9 mouse cellular contexts compared by ENCODE assay signal in genomic region chr13:81352296-81352695, GRCm38 (mm10).
DNase-seq lines count a peak whose midpoint lies in the region; ATAC-seq and TF ChIP-seq lines count a peak whose summit lies in the region.
"Had no signal": no experiment of that assay in that cellular context is flagged by ENCODE, and none has a peak within 500 bp of the region (broad histone marks: within the 10 kb centered on the region; RNA-seq: fewer than 3 reads in every experiment).

No protein-coding gene starts in this region.

- 6% methylated on average over 11 of the region's 11 CpGs for WGBS in thymus, adult 2 months
- 53% methylated on average over 11 of the region's 11 CpGs for WGBS in heart, embryonic 15.5 days
- WGBS in liver, embryonic 13.5 days (ENCODE audit: insufficient replicate concordance) = 42% methylated on average over 11 of the region's 11 CpGs
- WGBS in stomach, postnatal 0 days = 46% methylated on average over 11 of the region's 11 CpGs
- 86% methylated on average over 11 of the region's 11 CpGs for WGBS in hindbrain, embryonic 11.5 days
- 73% methylated on average over 11 of the region's 11 CpGs for WGBS in forebrain, embryonic 15.5 days

- no peak overlapping the region for H3K4me3 ChIP-seq in thymus, adult 2 months (ENCODE audit: control insufficient read depth, insufficient read depth, low read length)
- H3K4me3 ChIP-seq in heart, embryonic 15.5 days = no peak overlapping the region
- no peak overlapping the region for H3K4me3 ChIP-seq in liver, embryonic 13.5 days (replicated peaks)
- no peak overlapping the region for H3K4me3 ChIP-seq in stomach, postnatal 0 days (ENCODE audit: low read depth, low read length)
- no peak overlapping the region for H3K4me3 ChIP-seq in hindbrain, embryonic 11.5 days (ENCODE audit: low read depth, low read length)
- no peak overlapping the region for H3K4me3 ChIP-seq in forebrain, embryonic 15.5 days
- H3K4me3 ChIP-seq: myocyte had no signal

- TF ChIP-seq EP300 in stomach, postnatal 0 days (optimal IDR thresholded peaks at IDR 0.05) = no peak

- H3K4me2 ChIP-seq in heart, embryonic 15.5 days = no peak overlapping the region
- 0 out of 2 replicates have a peak overlapping the region, but pooled peaks have one; percentile 9 for H3K4me2 ChIP-seq in liver, embryonic 13.5 days
- H3K4me2 ChIP-seq in stomach, postnatal 0 days (replicated peaks; ENCODE audit: low read depth) = peak overlapping the region; percentile 55; the same call in 1 of the 2 replicates
- no peak overlapping the region for H3K4me2 ChIP-seq in hindbrain, embryonic 11.5 days (replicated peaks; ENCODE audit: low read depth, low read length)
- no peak overlapping the region for H3K4me2 ChIP-seq in forebrain, embryonic 15.5 days (replicated peaks)

- H3K27ac ChIP-seq in thymus, adult 2 months (ENCODE audit: control insufficient read depth, insufficient read depth, low read length) = no peak overlapping the region
- H3K27ac ChIP-seq in heart, embryonic 15.5 days = peak overlapping the region; percentile 73
- H3K27ac ChIP-seq in liver, embryonic 13.5 days = no peak overlapping the region
- H3K27ac ChIP-seq in stomach, postnatal 0 days (replicated peaks) = peak overlapping the region; percentile 65; the same call in 1 of the 2 replicates
- H3K27ac ChIP-seq in hindbrain, embryonic 11.5 days (ENCODE audit: low read depth, low read length) = no peak overlapping the region
- H3K27ac ChIP-seq in forebrain, embryonic 15.5 days (replicated peaks) = no peak overlapping the region

- no peak overlapping the region for H3K9ac ChIP-seq in heart, embryonic 15.5 days
- no peak overlapping the region for H3K9ac ChIP-seq in liver, embryonic 13.5 days
- no peak overlapping the region for H3K9ac ChIP-seq in stomach, postnatal 0 days (ENCODE audit: low read length)
- H3K9ac ChIP-seq in hindbrain, embryonic 11.5 days (ENCODE audit: low read depth, low read length) = no peak overlapping the region
- H3K9ac ChIP-seq in forebrain, embryonic 15.5 days (replicated peaks) = no peak overlapping the region

- H3K4me1 ChIP-seq in thymus, adult 2 months (replicated peaks; ENCODE audit: control insufficient read depth, insufficient read depth, low read length) = peaks cover 2% of the 10 kb centered on the region; the same call in 1 of the 2 replicates
- 0 out of 2 replicates have a peak, but pooled peaks cover 5% of the 10 kb centered on the region for H3K4me1 ChIP-seq in heart, embryonic 15.5 days (replicated peaks)
- H3K4me1 ChIP-seq in liver, embryonic 13.5 days (replicated peaks) = peaks cover 2% of the 10 kb centered on the region; the same call in 1 of the 2 replicates
- H3K4me1 ChIP-seq in stomach, postnatal 0 days (replicated peaks; ENCODE audit: control insufficient read depth, insufficient read depth) = no peaks in the 10 kb centered on the region
- H3K4me1 ChIP-seq in hindbrain, embryonic 11.5 days (replicated peaks; ENCODE audit: control insufficient read depth, insufficient read depth, low read length) = no peaks in the 10 kb centered on the region
- no peaks in the 10 kb centered on the region for H3K4me1 ChIP-seq in forebrain, embryonic 15.5 days

- peak; percentile 17 for DNase-seq in thymus, postnatal 0 days (ENCODE audit: low spot score)
- DNase-seq in thymus, adult 2 months = no peak
- DNase-seq in liver, embryonic 13.5 days = no peak
- no peak for DNase-seq in stomach, postnatal 0 days (ENCODE audit: low spot score)
- no peak for DNase-seq in hindbrain, embryonic 11.5 days (ENCODE audit: low spot score)
- DNase-seq in left cerebral cortex, adult 9 months (ENCODE audit: low spot score in 2 of 2) = no peak

- ATAC-seq in heart, embryonic 15.5 days (replicated peaks; ENCODE audit: insufficient number of reproducible peaks, insufficient read depth, low FRiP score, low read depth) = peak; percentile 37
- no peak for ATAC-seq in liver, embryonic 13.5 days (ENCODE audit: low read depth)
- ATAC-seq in stomach, postnatal 0 days (ENCODE audit: low FRiP score, low TSS enrichment) = peak; percentile 34; the same call in 1 of the 2 replicates
- no peak for ATAC-seq in hindbrain, embryonic 11.5 days (ENCODE audit: low FRiP score)
- ATAC-seq in forebrain, embryonic 15.5 days (replicated peaks) = no peak

- no peak for TF ChIP-seq POLR2A in thymus, adult 2 months (IDR thresholded peaks at IDR 0.05; ENCODE audit: control insufficient read depth, extremely low read depth, insufficient read depth, low read length, poor library complexity)

- TF ChIP-seq CTCF in thymus, adult 2 months (IDR thresholded peaks at IDR 0.05; ENCODE audit: borderline replicate concordance, control insufficient read depth, extremely low read depth, insufficient read depth, low read length, poor library complexity) = no peak
- TF ChIP-seq CTCF in stomach, postnatal 0 days (IDR thresholded peaks at IDR 0.05; ENCODE audit: low read depth) = peak; percentile 18; the same call in 1 of the 2 replicates

- H3K9me3 ChIP-seq in heart, embryonic 15.5 days (replicated peaks) = no peaks in the 10 kb centered on the region
- no peaks in the 10 kb centered on the region for H3K9me3 ChIP-seq in liver, embryonic 13.5 days (replicated peaks)
- H3K9me3 ChIP-seq in stomach, postnatal 0 days (ENCODE audit: control insufficient read depth, low read length) = no peaks in the 10 kb centered on the region
- H3K9me3 ChIP-seq in hindbrain, embryonic 11.5 days (ENCODE audit: control insufficient read depth, low read length) = no peaks in the 10 kb centered on the region
- H3K9me3 ChIP-seq in forebrain, embryonic 15.5 days = no peaks in the 10 kb centered on the region

- no peaks in the 10 kb centered on the region; the same call in 1 of the 2 replicates for H3K27me3 ChIP-seq in thymus, adult 2 months (ENCODE audit: control insufficient read depth, insufficient read depth, low read length)
- H3K27me3 ChIP-seq in heart, embryonic 15.5 days = no peaks in the 10 kb centered on the region
- H3K27me3 ChIP-seq in liver, embryonic 13.5 days = no peaks in the 10 kb centered on the region
- no peaks in the 10 kb centered on the region for H3K27me3 ChIP-seq in stomach, postnatal 0 days (ENCODE audit: control insufficient read depth, insufficient read depth, low read length)
- no peaks in the 10 kb centered on the region for H3K27me3 ChIP-seq in hindbrain, embryonic 11.5 days (ENCODE audit: control insufficient read depth, insufficient read depth, low read length)
- H3K27me3 ChIP-seq in forebrain, embryonic 15.5 days = no peaks in the 10 kb centered on the region

- H3K36me3 ChIP-seq in thymus, adult 2 months (ENCODE audit: control insufficient read depth, insufficient read depth, low read length) = no peaks in the 10 kb centered on the region
- H3K36me3 ChIP-seq in heart, embryonic 15.5 days = no peaks in the 10 kb centered on the region
- no peaks in the 10 kb centered on the region for H3K36me3 ChIP-seq in liver, embryonic 13.5 days
- H3K36me3 ChIP-seq in stomach, postnatal 0 days (ENCODE audit: control insufficient read depth, insufficient read depth, low read length) = no peaks in the 10 kb centered on the region
- 0 out of 2 replicates have a peak, but pooled peaks cover 3% of the 10 kb centered on the region for H3K36me3 ChIP-seq in hindbrain, embryonic 11.5 days (ENCODE audit: control insufficient read depth, insufficient read depth, low read length)
- H3K36me3 ChIP-seq in forebrain, embryonic 15.5 days = no peaks in the 10 kb centered on the region

Comparison
In these comparisons a context has a peak if more than half of its experiments do, and no peak if none do; other contexts are left out.
1. H3K27ac ChIP-seq: peak in heart, embryonic 15.5 days (single experiment) and stomach, postnatal 0 days (single experiment); none in thymus, adult 2 months (single experiment), liver, embryonic 13.5 days (single experiment), hindbrain, embryonic 11.5 days (single experiment) and forebrain, embryonic 15.5 days (single experiment).
2. ATAC-seq: peak in heart, embryonic 15.5 days (single experiment) and stomach, postnatal 0 days (single experiment); none in liver, embryonic 13.5 days (single experiment), hindbrain, embryonic 11.5 days (single experiment) and forebrain, embryonic 15.5 days (single experiment).
3. H3K4me2 ChIP-seq: peak in liver, embryonic 13.5 days (single experiment) and stomach, postnatal 0 days (single experiment); none in heart, embryonic 15.5 days (single experiment), hindbrain, embryonic 11.5 days (single experiment) and forebrain, embryonic 15.5 days (single experiment).